Mouse (Mus musculus) MEL (cell line): ENCODE data around the gene Fam196b. TPM values are rescaled to one million over a fixed set of nuclear protein-coding genes. Genes with fewer than 3 reads are reported as not detected.

Experiments used
- DNase-seq: peaks from one replicate; pipeline ENCODE4 v3.0.0; 2011; ENCODE audit warnings: low read depth, low spot score
- H3K27ac ChIP-seq: 2 replicates; pipeline ENCODE4 v1.5.1; 2012; ENCODE audit warnings: low read depth, mild to moderate bottlenecking, control low read depth, low read length, moderate library complexity; ENCODE audit not compliant: control insufficient read depth
- H3K27me3 ChIP-seq, 2 experiments: fragments of 150-350 bp in 1 of 2; sonication (generic) in 1 of 2; 2 replicates each; pipeline ENCODE4 v1.6.1; 2012; ENCODE audit warnings: low read length in 2 of 2, mild to moderate bottlenecking in 2 of 2, improper control_type of control experiment in 1 of 2, moderate library complexity in 1 of 2; ENCODE audit not compliant: insufficient read depth in 2 of 2, control insufficient read depth in 1 of 2
- H3K36me3 ChIP-seq, 2 experiments: 2 replicates each; pipeline ENCODE4 v1.6.1; 2012 to 2014; ENCODE audit warnings: low read length in 2 of 2, improper control_type of control experiment in 1 of 2, inconsistent platforms in 1 of 2, mild to moderate bottlenecking in 1 of 2; ENCODE audit not compliant: insufficient read depth in 2 of 2, control insufficient read depth in 1 of 2
- H3K4me1 ChIP-seq, 2 experiments: fragments of 150-350 bp in 1 of 2; sonication (generic) in 1 of 2; 2 replicates each; pipeline ENCODE4 v1.6.1; 2012; ENCODE audit warnings: low read length in 2 of 2, improper control_type of control experiment in 1 of 2, mild to moderate bottlenecking in 1 of 2; ENCODE audit not compliant: insufficient read depth in 2 of 2, control insufficient read depth in 1 of 2
- H3K4me3 ChIP-seq, 2 experiments: fragments of 150-350 bp in 1 of 2; sonication (generic) in 1 of 2; 2 replicates each; pipeline ENCODE4 v1.5.1; 2012; ENCODE audit warnings: low read depth in 2 of 2, low read length in 2 of 2, mild to moderate bottlenecking in 2 of 2, moderate library complexity in 2 of 2, control low read depth in 1 of 2, improper control_type of control experiment in 1 of 2; ENCODE audit not compliant: control insufficient read depth in 1 of 2, insufficient read depth in 1 of 2
- H3K79me2 ChIP-seq: 2 replicates; pipeline ENCODE4 v1.6.1; 2012; ENCODE audit warnings: mild to moderate bottlenecking, low read length, moderate library complexity; ENCODE audit not compliant: control insufficient read depth, poor library complexity, insufficient read depth
- H3K9ac ChIP-seq: 2 replicates; pipeline ENCODE4 v1.6.1; 2012; ENCODE audit warnings: low read depth, mild to moderate bottlenecking, control low read depth, low read length, moderate library complexity; ENCODE audit not compliant: control insufficient read depth, poor library complexity, severe bottlenecking
- H3K9me3 ChIP-seq: fragments of 150-350 bp; sonication (generic); replicated peaks from 2 replicates; pipeline ENCODE4 v1.6.1; 2012; ENCODE audit warnings: mild to moderate bottlenecking, low read length, improper control_type of control experiment, moderate library complexity; ENCODE audit not compliant: insufficient read depth
- BHLHE40 ChIP-seq: IDR thresholded peaks from 2 replicates; pipeline ENCODE4 v1.6.1; 2012; ENCODE audit warnings: low read depth, mild to moderate bottlenecking, inconsistent platforms, low read length, improper control_type of control experiment, borderline replicate concordance
- CHD1 ChIP-seq: IDR thresholded peaks from 2 replicates; pipeline ENCODE4 v1.6.1; 2012; ENCODE audit warnings: low read depth, mild to moderate bottlenecking, inconsistent platforms, low read length, improper control_type of control experiment
- CHD2 ChIP-seq: IDR thresholded peaks from 2 replicates; pipeline ENCODE4 v1.6.1; 2011; ENCODE audit warnings: low read length, improper control_type of control experiment
- CTCF ChIP-seq, 3 experiments: IDR thresholded peaks in 2 of 3; conservative IDR thresholded peaks in 1 of 3; 2 replicates each; pipeline ENCODE4 v1.5.1; 2011 to 2012; ENCODE audit warnings: low read length in 3 of 3, low read depth in 2 of 3, mild to moderate bottlenecking in 2 of 3, improper control_type of control experiment in 1 of 3, inconsistent platforms in 1 of 3, mixed read lengths in 1 of 3, moderate library complexity in 1 of 3; ENCODE audit not compliant: control insufficient read depth in 1 of 3, insufficient read depth in 1 of 3, poor library complexity in 1 of 3, severe bottlenecking in 1 of 3
- ELF1 ChIP-seq: IDR thresholded peaks from 2 replicates; pipeline ENCODE4 v1.6.1; 2014; ENCODE audit warnings: low read depth, mild to moderate bottlenecking, inconsistent platforms, low read length, improper control_type of control experiment, moderate library complexity
- EP300 ChIP-seq, 2 experiments: IDR thresholded peaks; 2 replicates each; pipeline ENCODE4 v1.6.1; 2011; ENCODE audit warnings: improper control_type of control experiment in 2 of 2, low read length in 2 of 2, low read depth in 1 of 2, mild to moderate bottlenecking in 1 of 2
- GABPA ChIP-seq: IDR thresholded peaks from 2 replicates; pipeline ENCODE4 v1.6.1; 2012; ENCODE audit warnings: low read depth, mild to moderate bottlenecking, inconsistent platforms, low read length, improper control_type of control experiment, moderate library complexity
- MAFK ChIP-seq: IDR thresholded peaks from 2 replicates; pipeline ENCODE4 v1.6.1; 2011; ENCODE audit warnings: low read depth, mild to moderate bottlenecking, low read length, improper control_type of control experiment, borderline replicate concordance
- MAZ ChIP-seq: IDR thresholded peaks from 2 replicates; pipeline ENCODE4 v1.6.1; 2012; ENCODE audit warnings: low read depth, mild to moderate bottlenecking, inconsistent platforms, low read length, improper control_type of control experiment
- MEF2A ChIP-seq: IDR thresholded peaks from 2 replicates; pipeline ENCODE4 v1.6.1; 2014; ENCODE audit warnings: low read depth, mild to moderate bottlenecking, inconsistent platforms, low read length, improper control_type of control experiment; ENCODE audit not compliant: poor library complexity, insufficient replicate concordance, severe bottlenecking; ENCODE audit errors: extremely low read depth
- MXI1 ChIP-seq: IDR thresholded peaks from 2 replicates; pipeline ENCODE4 v1.6.1; 2011; ENCODE audit warnings: mild to moderate bottlenecking, low read depth, low read length, improper control_type of control experiment
- NRF1 ChIP-seq: IDR thresholded peaks from 2 replicates; pipeline ENCODE4 v1.6.1; 2014; ENCODE audit warnings: low read depth, mild to moderate bottlenecking, inconsistent platforms, low read length, improper control_type of control experiment, moderate library complexity; ENCODE audit not compliant: poor library complexity, insufficient read depth, severe bottlenecking
- RAD21 ChIP-seq: IDR thresholded peaks from 2 replicates; pipeline ENCODE4 v1.6.1; 2011; ENCODE audit warnings: mild to moderate bottlenecking, low read depth, low read length, improper control_type of control experiment
- RCOR1 ChIP-seq: IDR thresholded peaks from 2 replicates; pipeline ENCODE4 v1.6.1; 2012; ENCODE audit warnings: low read depth, mild to moderate bottlenecking, inconsistent platforms, low read length, improper control_type of control experiment
- SMC3 ChIP-seq: IDR thresholded peaks from 2 replicates; pipeline ENCODE4 v1.6.1; 2011; ENCODE audit warnings: low read depth, low read length, improper control_type of control experiment
- TAL1 ChIP-seq: IDR thresholded peaks from 2 replicates; pipeline ENCODE4 v1.6.1; 2012; ENCODE audit warnings: mild to moderate bottlenecking, inconsistent platforms, low read length, moderate library complexity, mixed read lengths
- UBTF ChIP-seq: IDR thresholded peaks from 2 replicates; pipeline ENCODE4 v1.6.1; 2012; ENCODE audit warnings: low read depth, mild to moderate bottlenecking, inconsistent platforms, low read length, improper control_type of control experiment, moderate library complexity, borderline replicate concordance; ENCODE audit not compliant: insufficient read depth
- USF1 ChIP-seq: IDR thresholded peaks from 2 replicates; pipeline ENCODE4 v1.6.1; 2014; ENCODE audit warnings: low read depth, mild to moderate bottlenecking, inconsistent platforms, low read length, improper control_type of control experiment, moderate library complexity
- USF2 ChIP-seq, 2 experiments: IDR thresholded peaks; 2 replicates each; pipeline ENCODE4 v1.6.1; 2011 to 2012; ENCODE audit warnings: improper control_type of control experiment in 2 of 2, low read length in 2 of 2, borderline replicate concordance in 1 of 2, inconsistent platforms in 1 of 2, low read depth in 1 of 2, mild to moderate bottlenecking in 1 of 2; ENCODE audit not compliant: insufficient read depth in 1 of 2
- ZC3H11A ChIP-seq: IDR thresholded peaks from 2 replicates; pipeline ENCODE4 v1.6.1; 2012; ENCODE audit warnings: low read depth, mild to moderate bottlenecking, inconsistent platforms, low read length, improper control_type of control experiment
- ZKSCAN1 ChIP-seq: IDR thresholded peaks from 2 replicates; pipeline ENCODE4 v1.6.1; 2012; ENCODE audit warnings: low read depth, mild to moderate bottlenecking, inconsistent platforms, low read length, improper control_type of control experiment, moderate library complexity
- ZMIZ1 ChIP-seq: IDR thresholded peaks from 2 replicates; pipeline ENCODE4 v1.6.1; 2012; ENCODE audit warnings: low read depth, mild to moderate bottlenecking, inconsistent platforms, low read length, improper control_type of control experiment, moderate library complexity
- polyA plus RNA-seq, 2 experiments: library from polyadenylated mRNA; stranded (reverse) in 1 of 2; unstranded in 1 of 2; fragments of >175 nt in 1 of 2; fragments of >200 nt in 1 of 2; gene quantifications; 2 replicates each; pipeline versions ENCODE4 v1.2.1 to v1.2.4; 2012; ENCODE audit warnings: low replicate concordance in 2 of 2, low read depth in 1 of 2; ENCODE audit not compliant: insufficient read length in 2 of 2, insufficient read depth in 1 of 2, missing spikeins in 1 of 2
- total RNA-seq: library from RNA; depleted of rRNA; stranded (reverse); fragments of 300-350 nt; gene quantifications from 2 replicates; pipeline ENCODE4 v1.2.3, GENCODE M21; 2012

Fam196b gene
- total and polyA plus RNA-seq, 3 experiments: 0.10 to 0.23 TPM; not detected in 1

DNA sequence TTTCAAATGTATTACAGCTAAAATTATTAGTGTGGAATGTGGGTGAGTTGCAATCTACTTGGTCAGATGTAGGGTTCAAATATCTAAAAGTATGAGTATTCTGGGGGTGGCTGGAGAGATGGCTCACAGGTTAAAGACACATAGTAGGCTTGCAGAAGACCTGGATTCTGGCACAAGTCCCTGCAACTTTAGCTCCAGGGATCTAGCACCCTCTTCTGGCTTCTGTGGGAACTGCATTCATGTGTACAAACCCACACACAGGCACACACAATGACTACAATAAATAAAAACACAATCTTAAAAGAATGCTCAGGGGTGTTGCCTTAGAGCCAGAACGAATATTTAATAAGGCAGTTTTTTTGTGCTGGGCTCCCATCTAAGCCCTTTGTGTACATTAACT lies 23.3 kb downstream of the Fam196b start:
- TF ChIP-seq MAZ (no peak), USF2 (IDR thresholded peaks at IDR 0.05; ENCODE audit: borderline replicate concordance in 1 of 2, insufficient read depth in 1 of 2, low read depth in 1 of 2, low read length in 2 of 2) (no peak), CHD2 (no peak), GABPA (no peak), EP300 (IDR thresholded peaks at IDR 0.05; ENCODE audit: low read depth in 1 of 2, low read length in 2 of 2) (no peak), NRF1 (no peak), MEF2A (no peak), BHLHE40 (no peak), ZMIZ1 (no peak), ELF1 (no peak), UBTF (no peak), USF1 (no peak), ZC3H11A (0 out of 2 replicates have a peak, but pooled peaks have one; percentile 13), ZKSCAN1 (peak; percentile 98), CTCF (IDR thresholded peaks at IDR 0.05 in 2 of 3, conservative IDR thresholded peaks at IDR 0.05 in 1 of 3; ENCODE audit: control insufficient read depth in 1 of 3, insufficient read depth in 1 of 3, low read depth in 2 of 3, low read length in 3 of 3, poor library complexity in 1 of 3, severe bottlenecking in 1 of 3) (peak; percentile 57 to 75 (median 74)), TAL1 (no peak), CHD1 (no peak), RAD21 (peak; percentile 65), RCOR1 (no peak), SMC3 (peak; percentile 60), MXI1 (no peak), MAFK (no peak)
- H3K27me3 ChIP-seq: no peaks in the 10 kb centered on the region
- H3K9ac ChIP-seq: no peak overlapping the region
- peaks cover 0 to 8% of the 10 kb centered on the region in 2 experiments; a peak in 2 of 4 replicates for H3K36me3 ChIP-seq
- peak; percentile 59 for DNase-seq
- H3K4me3 ChIP-seq: no peak overlapping the region
- no peaks in the 10 kb centered on the region for H3K79me2 ChIP-seq
- peaks cover 4 to 7% of the 10 kb centered on the region in 2 experiments for H3K4me1 ChIP-seq
- H3K27ac ChIP-seq: no peak overlapping the region
- no peaks in the 10 kb centered on the region for H3K9me3 ChIP-seq
